Mouse (Mus musculus) E14TG2a.4 (cell line): ENCODE results near the gene Mypn.

Experiments
- H3K27me3 ChIP-seq: 2 replicates; pipeline ENCODE4 v1.6.1; 2014; ENCODE audit warnings: low read length, control low read depth; ENCODE audit not compliant: insufficient read depth
- H3K36me3 ChIP-seq: 2 replicates; pipeline ENCODE4 v1.6.1; 2014; ENCODE audit warnings: low read length, control low read depth; ENCODE audit not compliant: insufficient read depth
- H3K4me1 ChIP-seq: replicated peaks from 2 replicates; pipeline ENCODE4 v1.6.1; 2014; ENCODE audit warnings: low read depth, low read length, control low read depth
- H3K4me3 ChIP-seq: replicated peaks from 2 replicates; pipeline ENCODE4 v1.5.1; 2014; ENCODE audit warnings: mild to moderate bottlenecking, low read length
- H3K9me3 ChIP-seq: 2 replicates; pipeline ENCODE4 v1.6.1; 2014; ENCODE audit warnings: low read length, control low read depth
- CTCF ChIP-seq: conservative IDR thresholded peaks from 2 replicates; pipeline ENCODE4 v1.5.1; 2014; ENCODE audit warnings: low read length
- NANOG ChIP-seq: IDR thresholded peaks from 2 replicates; pipeline ENCODE4 v1.6.1; 2014; ENCODE audit warnings: borderline replicate concordance, low read length, mixed read lengths
- POU5F1 ChIP-seq: IDR thresholded peaks from 2 replicates; pipeline ENCODE4 v1.6.1; 2014; ENCODE audit warnings: low read length, borderline replicate concordance

Gene Mypn

DNA sequence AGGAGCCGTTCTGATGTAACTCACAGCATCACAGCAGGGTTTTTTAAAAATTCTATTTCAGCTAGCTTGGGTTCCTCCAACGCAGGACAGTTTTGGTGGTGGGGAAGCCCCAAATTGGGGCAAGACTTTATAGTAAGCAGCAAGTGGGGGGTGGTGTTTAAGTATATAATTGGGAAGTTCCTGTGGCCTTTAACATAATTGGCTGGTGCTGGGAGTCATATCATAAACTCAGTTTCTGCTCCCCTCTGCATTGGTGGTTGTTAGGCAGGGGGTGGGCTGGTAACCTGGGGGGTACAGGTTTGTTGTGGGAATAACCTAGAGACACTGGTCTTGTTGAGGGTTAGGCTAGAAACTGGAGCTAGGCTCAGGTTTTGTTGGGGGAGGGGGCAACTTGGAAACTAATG is 37.1 kb upstream of the Mypn start:
- no peaks in the 10 kb centered on the region for H3K9me3 ChIP-seq
- TF ChIP-seq POU5F1: no peak
- no peak for TF ChIP-seq CTCF
- TF ChIP-seq NANOG: no peak
- H3K4me3 ChIP-seq: no peak overlapping the region
- no peaks in the 10 kb centered on the region for H3K27me3 ChIP-seq
- peaks cover 37% of the 10 kb centered on the region for H3K4me1 ChIP-seq
- H3K36me3 ChIP-seq: peaks cover 6% of the 10 kb centered on the region

DNA sequence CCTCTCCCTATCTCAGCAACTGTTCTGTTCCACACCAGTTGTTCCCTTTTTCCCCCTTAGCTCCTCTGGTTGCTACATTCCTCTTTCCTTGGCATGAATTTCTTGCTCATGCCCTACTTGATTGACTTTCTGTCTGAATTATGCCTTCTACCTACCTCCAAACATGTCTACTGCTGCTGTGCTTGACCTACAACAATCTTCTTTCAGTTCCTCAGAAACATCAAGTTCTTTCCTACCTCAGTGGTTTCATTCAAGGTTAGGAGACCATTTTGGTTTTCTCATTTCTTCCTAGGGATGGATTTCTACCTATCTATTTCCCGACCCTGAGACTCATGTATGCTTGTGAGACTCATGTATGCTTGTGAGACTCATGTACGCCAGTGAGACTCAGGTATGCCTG is 36.1 kb upstream of the Mypn start:
- peaks cover 5% of the 10 kb centered on the region for H3K9me3 ChIP-seq
- no peak for TF ChIP-seq CTCF
- no peak for TF ChIP-seq NANOG
- no peak for TF ChIP-seq POU5F1
- no peak overlapping the region for H3K4me3 ChIP-seq
- no peaks in the 10 kb centered on the region for H3K27me3 ChIP-seq
- H3K4me1 ChIP-seq: peaks cover 31% of the 10 kb centered on the region
- H3K36me3 ChIP-seq: no peaks in the 10 kb centered on the region

- Histone ChIP-seq H3K36me3 (no peaks in the 10 kb centered on the region), H3K9me3 (peaks cover 7% of the 10 kb centered on the region), H3K27me3 (no peaks in the 10 kb centered on the region), H3K4me1 (peaks cover 30% of the 10 kb centered on the region), H3K4me3 (no peak overlapping the region)
- TF ChIP-seq NANOG (no peak), POU5F1 (no peak), CTCF (no peak)
Observed at GRCm38 (mm10) chr10:63238090-63238489, 34.3 kb upstream of the Mypn start.

DNA sequence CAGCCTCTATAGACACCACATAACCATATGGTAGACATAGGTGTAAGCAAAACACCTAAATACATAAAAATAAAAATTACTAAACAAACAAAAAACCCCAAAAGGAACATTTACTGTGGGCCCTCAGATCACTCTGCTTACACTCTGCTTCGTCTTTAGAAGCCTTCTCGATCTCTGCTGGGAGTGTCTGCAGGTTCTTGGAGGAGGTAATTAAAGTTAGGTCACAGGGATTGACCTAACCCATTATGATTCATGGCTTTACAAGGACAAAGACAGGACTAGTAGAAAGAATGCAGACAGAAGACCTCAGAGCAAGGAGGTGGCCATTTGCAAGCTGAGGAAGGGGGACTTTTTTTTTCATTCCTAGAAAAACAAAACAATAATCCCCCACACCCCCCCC is 33.5 kb upstream of the Mypn start:
- Histone ChIP-seq H3K27me3 (no peaks in the 10 kb centered on the region), H3K4me3 (no peak overlapping the region), H3K4me1 (peaks cover 22% of the 10 kb centered on the region), H3K9me3 (peaks cover 7% of the 10 kb centered on the region), H3K36me3 (no peaks in the 10 kb centered on the region)
- TF ChIP-seq NANOG: no peak

DNA sequence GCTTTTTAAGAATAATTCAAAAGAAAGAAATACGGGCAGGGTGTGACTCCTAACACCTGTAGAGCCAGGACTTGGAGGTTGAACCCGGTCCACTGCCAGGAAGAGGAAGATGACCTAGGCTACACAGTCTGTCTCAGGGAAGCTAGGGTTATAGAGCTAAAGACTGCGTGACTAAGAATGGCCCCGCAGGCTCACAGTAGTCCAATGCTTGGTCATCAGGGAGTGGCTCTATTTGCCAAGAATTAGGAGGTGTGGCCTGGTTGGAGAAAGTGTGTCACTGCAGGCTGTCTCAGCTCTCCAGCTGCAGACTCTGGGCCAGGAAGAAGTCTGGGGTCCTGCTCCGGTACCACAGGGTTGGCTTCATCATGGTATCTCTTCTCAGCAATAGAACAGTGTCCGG is 32.9 kb upstream of the Mypn start:
- TF ChIP-seq CTCF (no peak), NANOG (no peak), POU5F1 (no peak)

DNA sequence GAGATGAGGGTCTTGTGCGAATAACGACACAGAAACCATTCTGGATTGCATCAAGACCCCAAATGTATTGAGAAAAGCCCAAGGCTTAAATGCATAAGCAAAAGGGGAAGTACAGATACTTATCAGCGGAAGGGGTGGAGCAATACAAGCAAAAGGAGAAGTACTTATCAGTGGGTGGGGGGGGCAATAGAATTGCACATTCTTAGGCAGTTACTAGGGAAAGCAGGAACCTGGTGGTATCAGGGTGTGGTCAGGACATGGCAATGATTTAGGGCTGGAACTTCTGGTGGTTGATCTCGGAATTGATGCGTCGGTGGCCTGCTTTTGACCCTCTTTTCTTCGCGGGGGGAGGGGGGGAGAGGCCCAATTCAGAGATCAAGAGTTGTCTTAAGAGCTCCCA is 32.1 kb upstream of the Mypn start:
- Histone ChIP-seq H3K27me3 (no peaks in the 10 kb centered on the region), H3K4me3 (no peak overlapping the region), H3K4me1 (peaks cover 17% of the 10 kb centered on the region), H3K9me3 (peaks cover 7% of the 10 kb centered on the region), H3K36me3 (no peaks in the 10 kb centered on the region)
- no peak for TF ChIP-seq NANOG
- TF ChIP-seq CTCF: no peak
- no peak for TF ChIP-seq POU5F1

More for the DNA sequence above, 32.9 kb upstream of the Mypn start:
- Histone ChIP-seq H3K4me1 (peaks cover 22% of the 10 kb centered on the region), H3K4me3 (no peak overlapping the region), H3K27me3 (no peaks in the 10 kb centered on the region), H3K36me3 (no peaks in the 10 kb centered on the region), H3K9me3 (peaks cover 7% of the 10 kb centered on the region)

DNA sequence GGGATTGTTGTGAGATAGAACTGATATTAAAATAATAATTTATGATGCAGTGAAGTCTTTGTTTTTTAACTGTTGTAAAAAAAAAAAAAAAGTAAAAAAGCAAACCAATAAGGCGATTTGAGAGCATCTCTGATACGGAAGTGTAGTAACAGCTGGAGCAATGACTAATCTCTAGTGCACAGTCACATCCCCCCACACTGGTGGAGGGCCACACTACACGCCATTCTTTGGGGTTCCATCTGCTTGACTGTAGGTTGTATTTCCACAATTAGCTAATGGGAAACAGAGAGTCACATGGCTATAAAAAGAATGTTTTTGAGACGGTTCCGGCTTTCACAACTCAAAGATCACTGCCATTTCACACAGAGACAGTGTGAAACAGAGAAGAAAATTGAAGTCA is 30.4 kb upstream of the Mypn start:
- no peaks in the 10 kb centered on the region for H3K36me3 ChIP-seq
- peaks cover 17% of the 10 kb centered on the region for H3K4me1 ChIP-seq
- H3K4me3 ChIP-seq: no peak overlapping the region
- no peaks in the 10 kb centered on the region for H3K27me3 ChIP-seq
- H3K9me3 ChIP-seq: peaks cover 7% of the 10 kb centered on the region
- TF ChIP-seq POU5F1 (no peak), CTCF (no peak), NANOG (no peak)

DNA sequence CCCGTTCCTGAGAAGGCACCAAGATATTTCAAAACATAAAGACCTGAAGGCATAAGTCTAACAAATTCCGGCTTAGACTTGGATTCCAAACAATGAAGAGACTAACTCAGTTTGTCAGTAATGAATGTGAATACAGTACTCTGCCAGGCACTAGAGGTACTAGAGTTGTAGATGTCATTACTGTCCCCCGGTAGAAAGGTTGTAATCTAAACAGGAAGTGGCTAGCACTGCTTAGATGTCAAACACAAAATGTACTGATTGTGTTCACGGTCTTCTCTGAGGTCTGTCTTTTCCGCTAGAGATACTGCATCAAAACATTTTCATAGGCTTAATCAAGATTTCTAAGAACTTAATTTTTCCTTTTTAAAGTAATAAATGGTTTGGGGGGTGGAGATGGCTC is 27.9 kb upstream of the Mypn start:
- Histone ChIP-seq H3K27me3 (no peaks in the 10 kb centered on the region), H3K9me3 (peaks cover 7% of the 10 kb centered on the region), H3K4me3 (no peak overlapping the region), H3K36me3 (no peaks in the 10 kb centered on the region), H3K4me1 (peaks cover under 1% of the 10 kb centered on the region)
- TF ChIP-seq POU5F1: no peak
- no peak for TF ChIP-seq CTCF
- TF ChIP-seq NANOG: no peak

GRCm38 (mm10) chr10:63230854-63231253 is 27.1 kb upstream of the Mypn start:
- TF ChIP-seq CTCF (no peak), POU5F1 (no peak), NANOG (no peak)
- Histone ChIP-seq H3K4me3 (no peak overlapping the region), H3K36me3 (no peaks in the 10 kb centered on the region), H3K9me3 (peaks cover 7% of the 10 kb centered on the region), H3K27me3 (no peaks in the 10 kb centered on the region), H3K4me1 (no peaks in the 10 kb centered on the region)

- TF ChIP-seq POU5F1 (no peak), CTCF (no peak), NANOG (no peak)
- Histone ChIP-seq H3K36me3 (no peaks in the 10 kb centered on the region), H3K9me3 (peaks cover 6% of the 10 kb centered on the region), H3K4me1 (no peaks in the 10 kb centered on the region), H3K27me3 (no peaks in the 10 kb centered on the region), H3K4me3 (no peak overlapping the region)
Observed at GRCm38 (mm10) chr10:63230266-63230665, 26.5 kb upstream of the Mypn start.
